In genomic region chr5:112393741-112394414, GRCm38 (mm10) we compare ENCODE assay signal across 9 mouse cellular contexts. TPM values are rescaled to one million over a fixed set of nuclear protein-coding genes. Genes with fewer than 3 reads are reported as not detected.
DNase-seq lines count a peak whose midpoint lies in the region; ATAC-seq and TF ChIP-seq lines count a peak whose summit lies in the region.
"Had no signal": no experiment of that assay in that cellular context is flagged by ENCODE, and none has a peak within 500 bp of the region (broad histone marks: within the 10 kb centered on the region; RNA-seq: fewer than 3 reads in every experiment).

No protein-coding gene starts in this region.

- no peak overlapping the region for H3K9ac ChIP-seq in liver, embryonic 11.5 days (ENCODE audit: low read depth, low read length)
- no peak overlapping the region for H3K9ac ChIP-seq in intestine, postnatal 0 days (ENCODE audit: low read depth, low read length)

- no peak for DNase-seq in liver, embryonic 11.5 days (ENCODE audit: low spot score)
- no peak for DNase-seq in liver
- DNase-seq in left cerebral cortex, postnatal 14 days (ENCODE audit: low spot score in 2 of 2) = no peak
- DNase-seq in layer of hippocampus, adult 9-11 months = no peak

- no peaks in the 10 kb centered on the region for H3K36me3 ChIP-seq in liver, embryonic 11.5 days (ENCODE audit: control insufficient read depth, insufficient read depth, low read length)
- H3K36me3 ChIP-seq in intestine, postnatal 0 days (ENCODE audit: control insufficient read depth, insufficient read depth) = no peaks in the 10 kb centered on the region

- H3K4me3 ChIP-seq in liver, embryonic 11.5 days (ENCODE audit: low read depth, low read length) = peak overlapping the region; percentile 54; the same call in 1 of the 2 replicates
- H3K4me3 ChIP-seq in embryonic fibroblast, embryonic 13.5 days (ENCODE audit: insufficient read depth, low read length) = peak overlapping the region; percentile 38
- H3K4me3 ChIP-seq in intestine, postnatal 0 days (ENCODE audit: low read depth, low read length) = peak overlapping the region; percentile 53
- H3K4me3 ChIP-seq in olfactory bulb, adult 2 months (ENCODE audit: insufficient read depth, low read depth, low read length) = peak overlapping the region; percentile 55

- peak overlapping the region; percentile 70 for H3K4me2 ChIP-seq in liver, embryonic 11.5 days
- H3K4me2 ChIP-seq in intestine, postnatal 0 days (replicated peaks; ENCODE audit: low read depth) = peak overlapping the region; percentile 74

- no peak overlapping the region for H3K27ac ChIP-seq in liver, embryonic 11.5 days (ENCODE audit: low read depth, low read length)
- no peak overlapping the region for H3K27ac ChIP-seq in embryonic fibroblast, embryonic 13.5 days (ENCODE audit: insufficient read depth, low read length)
- no peak overlapping the region for H3K27ac ChIP-seq in intestine, postnatal 0 days (ENCODE audit: low read depth, low read length)
- H3K27ac ChIP-seq in olfactory bulb, adult 2 months (ENCODE audit: insufficient read depth, low read depth, low read length) = peak overlapping the region; percentile 26; the same call in 1 of the 2 replicates

- no peak for TF ChIP-seq CTCF in embryonic fibroblast, embryonic 13.5 days (IDR thresholded peaks at IDR 0.05; ENCODE audit: borderline replicate concordance, insufficient read depth, low read length)
- no peak for TF ChIP-seq CTCF in intestine, postnatal 0 days (IDR thresholded peaks at IDR 0.05; ENCODE audit: low read depth)
- no peak for TF ChIP-seq CTCF in olfactory bulb, adult 2 months (IDR thresholded peaks at IDR 0.05; ENCODE audit: insufficient read depth, low read depth, low read length)

- 16% methylated on average over 18 of the region's 18 CpGs for WGBS in liver, embryonic 11.5 days
- WGBS in intestine, postnatal 0 days = 15% methylated on average over 18 of the region's 18 CpGs
- 10% methylated on average over 18 of the region's 18 CpGs for WGBS in olfactory bulb, adult 2 months

- H3K27me3 ChIP-seq in liver, embryonic 11.5 days (replicated peaks; ENCODE audit: control insufficient read depth, insufficient read depth, low read length) = peaks cover 53% of the 10 kb centered on the region
- peaks cover 30% of the 10 kb centered on the region for H3K27me3 ChIP-seq in intestine, postnatal 0 days (replicated peaks; ENCODE audit: control insufficient read depth, insufficient read depth, low read length)

- no peak for TF ChIP-seq POLR2A in embryonic fibroblast, embryonic 13.5 days (IDR thresholded peaks at IDR 0.05; ENCODE audit: low read depth, low read length)
- TF ChIP-seq POLR2A in olfactory bulb, adult 2 months (IDR thresholded peaks at IDR 0.05; ENCODE audit: insufficient read depth, low read depth, low read length) = no peak

- H3K4me1 ChIP-seq in liver, embryonic 11.5 days (replicated peaks; ENCODE audit: control insufficient read depth, insufficient read depth, low read length) = no peaks in the 10 kb centered on the region
- H3K4me1 ChIP-seq in embryonic fibroblast, embryonic 13.5 days (ENCODE audit: control insufficient read depth, insufficient read depth, low read length) = no peaks in the 10 kb centered on the region
- H3K4me1 ChIP-seq in intestine, postnatal 0 days (replicated peaks; ENCODE audit: control insufficient read depth, insufficient read depth, low read length) = no peaks in the 10 kb centered on the region
- H3K4me1 ChIP-seq in olfactory bulb, adult 2 months (ENCODE audit: control insufficient read depth, insufficient read depth, low read length) = peaks cover 54% of the 10 kb centered on the region

- intact Hi-C loops in left cerebral cortex, postnatal 14 days (cut with DNase I) = loop anchor here (5.0 kb wide), 1 partner anchor 47 kb away; no protein-coding TSS in a partner anchor

- H3K9me3 ChIP-seq in liver, embryonic 11.5 days (ENCODE audit: control insufficient read depth, low read length) = no peaks in the 10 kb centered on the region
- H3K9me3 ChIP-seq in intestine, postnatal 0 days (ENCODE audit: control insufficient read depth) = no peaks in the 10 kb centered on the region

- ATAC-seq in liver, embryonic 11.5 days (replicated peaks; ENCODE audit: low FRiP score) = no peak
- ATAC-seq in intestine, postnatal 0 days = no peak
- no peak for ATAC-seq in inflammation-experienced regulatory T-cells, adult 6 months

RNA-seq across cellular contexts. Expression of gene Asphd2, which starts 0.8 kb away (rescaled TPM):
- 2.6 and 3.7 TPM in 2 replicates for polyA plus RNA-seq in liver, embryonic 11.5 days (2014; fragmentation: Nextera tagmentation; extraction: Ambion mirVana)
- polyA plus RNA-seq in embryonic fibroblast, embryonic 13.5 days (2011; ENCODE audit: insufficient read length, low read depth, missing spikeins) = 2.0 and 4.3 TPM in 2 replicates
- 3.1 and 4.6 TPM in 2 replicates for polyA plus RNA-seq in intestine, postnatal 0 days (2015; fragmentation: Nextera tagmentation; extraction: Ambion mirVana)
- polyA plus RNA-seq in olfactory bulb, adult 2 months (2012; ENCODE audit: insufficient read depth, insufficient read length, low replicate concordance, missing spikeins) = not detected in 2 replicates
- total RNA-seq in left cerebral cortex, postnatal 14 days (2021) = 100 to 1,000 TPM; 164 to 171 TPM
- not detected for polyA plus RNA-seq in inflammation-experienced regulatory T-cells, adult 6 months (2017; shearing (Covaris generic))

RNA-seq across cellular contexts. Expression of gene Gm6583, which starts 38.0 kb away (rescaled TPM):
- polyA plus RNA-seq in liver, embryonic 11.5 days (2014; fragmentation: Nextera tagmentation; extraction: Ambion mirVana) = 0.29 and 0.36 TPM in 2 replicates
- not detected in 2 replicates for polyA plus RNA-seq in embryonic fibroblast, embryonic 13.5 days (2011; ENCODE audit: insufficient read length, low read depth, missing spikeins)
- 0.12 TPM in 1 of 2 replicates, not detected in the other for polyA plus RNA-seq in intestine, postnatal 0 days (2015; fragmentation: Nextera tagmentation; extraction: Ambion mirVana)
- not detected in 2 replicates for polyA plus RNA-seq in olfactory bulb, adult 2 months (2012; ENCODE audit: insufficient read depth, insufficient read length, low replicate concordance, missing spikeins)
- total RNA-seq in left cerebral cortex, postnatal 14 days (2021) = not detected
- under 1 TPM in 1 of 3 experiments, not detected in 2; 0.25 TPM for polyA plus RNA-seq in inflammation-experienced regulatory T-cells, adult 6 months (2017; shearing (Covaris generic))
- total RNA-seq: gastrocnemius, postnatal 4 days had no signal

RNA-seq across cellular contexts. Expression of gene Hps4, which starts 51.0 kb away (rescaled TPM):
- polyA plus RNA-seq in liver, embryonic 11.5 days (2014; fragmentation: Nextera tagmentation; extraction: Ambion mirVana) = 25.5 and 32.2 TPM in 2 replicates
- 19.9 and 24.3 TPM in 2 replicates for polyA plus RNA-seq in embryonic fibroblast, embryonic 13.5 days (2011; ENCODE audit: insufficient read length, low read depth, missing spikeins)
- 28.8 and 37.3 TPM in 2 replicates for polyA plus RNA-seq in intestine, postnatal 0 days (2015; fragmentation: Nextera tagmentation; extraction: Ambion mirVana)
- not detected in 2 replicates for polyA plus RNA-seq in olfactory bulb, adult 2 months (2012; ENCODE audit: insufficient read depth, insufficient read length, low replicate concordance, missing spikeins)
- 10 to 100 TPM; 30.0 to 32.7 TPM for total RNA-seq in left cerebral cortex, postnatal 14 days (2021)
- polyA plus RNA-seq in inflammation-experienced regulatory T-cells, adult 6 months (2017; shearing (Covaris generic)) = 10 to 100 TPM; 13.9 to 19.0 (median 16.4) TPM

RNA-seq across cellular contexts. Expression of gene Srrd, which starts 51.0 kb away (rescaled TPM):
- 35.3 and 36.5 TPM in 2 replicates for polyA plus RNA-seq in liver, embryonic 11.5 days (2014; fragmentation: Nextera tagmentation; extraction: Ambion mirVana)
- polyA plus RNA-seq in embryonic fibroblast, embryonic 13.5 days (2011; ENCODE audit: insufficient read length, low read depth, missing spikeins) = 19.2 and 24.2 TPM in 2 replicates
- polyA plus RNA-seq in intestine, postnatal 0 days (2015; fragmentation: Nextera tagmentation; extraction: Ambion mirVana) = 15.4 and 19.0 TPM in 2 replicates
- polyA plus RNA-seq in olfactory bulb, adult 2 months (2012; ENCODE audit: insufficient read depth, insufficient read length, low replicate concordance, missing spikeins) = not detected in 2 replicates
- 10 to 100 TPM; 21.6 to 23.0 TPM for total RNA-seq in left cerebral cortex, postnatal 14 days (2021)
- polyA plus RNA-seq in inflammation-experienced regulatory T-cells, adult 6 months (2017; shearing (Covaris generic)) = 1 to 10 TPM; 2.9 to 4.8 (median 4.4) TPM

RNA-seq across cellular contexts. Expression of gene Gm6588, which starts 55.3 kb away (rescaled TPM):
- not detected in 2 replicates for polyA plus RNA-seq in liver, embryonic 11.5 days (2014; fragmentation: Nextera tagmentation; extraction: Ambion mirVana)
- polyA plus RNA-seq in embryonic fibroblast, embryonic 13.5 days (2011; ENCODE audit: insufficient read length, low read depth, missing spikeins) = not detected in 2 replicates
- not detected in 2 replicates for polyA plus RNA-seq in intestine, postnatal 0 days (2015; fragmentation: Nextera tagmentation; extraction: Ambion mirVana)
- polyA plus RNA-seq in olfactory bulb, adult 2 months (2012; ENCODE audit: insufficient read depth, insufficient read length, low replicate concordance, missing spikeins) = not detected in 2 replicates
- not detected for total RNA-seq in left cerebral cortex, postnatal 14 days (2021)
- not detected for polyA plus RNA-seq in inflammation-experienced regulatory T-cells, adult 6 months (2017; shearing (Covaris generic))
- total RNA-seq: gastrocnemius, postnatal 4 days had no signal
